Comparison of ENCODE assay signal across 26 mouse cellular contexts in genomic region chr1:131287267-131287666, GRCm38 (mm10). TPM values are rescaled to one million over a fixed set of nuclear protein-coding genes. Genes with fewer than 3 reads are reported as not detected.
DNase-seq lines count a peak whose midpoint lies in the region; ATAC-seq and TF ChIP-seq lines count a peak whose summit lies in the region.
"Had no signal": no experiment of that assay in that cellular context is flagged by ENCODE, and none has a peak within 500 bp of the region (broad histone marks: within the 10 kb centered on the region; RNA-seq: fewer than 3 reads in every experiment).

No protein-coding gene starts in this region.

- ATAC-seq in monocyte, adult 5-6 weeks (replicated peaks; ENCODE audit: insufficient number of reproducible peaks, low FRiP score, low TSS enrichment, poor library complexity, severe bottlenecking): peak; percentile 20
- ATAC-seq: forebrain, embryonic 13.5 days; hindbrain, embryonic 16.5 days; midbrain, embryonic 13.5 days had no signal

- H3K9ac ChIP-seq in liver, adult 2 months (ENCODE audit: low read depth, low read length): no peak overlapping the region
- H3K9ac ChIP-seq: embryonic facial prominence, embryonic 15.5 days; forebrain, embryonic 13.5 days; heart, embryonic 15.5 days; limb, embryonic 15.5 days; midbrain, embryonic 13.5 days; stomach, embryonic 15.5 days had no signal

- TF ChIP-seq CTCF in liver, adult 2 months (IDR thresholded peaks at IDR 0.05; ENCODE audit: low read depth, low read length): no peak
- no peak for TF ChIP-seq CTCF in bone marrow macrophage, adult 2 months (IDR thresholded peaks at IDR 0.05; ENCODE audit: low read depth, low read length)

- H3K36me3 ChIP-seq in liver, adult 2 months (ENCODE audit: control insufficient read depth, insufficient read depth, low read length): peaks cover 4% of the 10 kb centered on the region; the same call in 1 of the 2 replicates

- 53% methylated on average over 2 of the region's 2 CpGs for WGBS in liver, adult 2 months

- no peak for TF ChIP-seq POLR2A in liver, adult 2 months (IDR thresholded peaks at IDR 0.05; ENCODE audit: extremely low read depth, insufficient read depth, low read length)
- no peak for TF ChIP-seq POLR2A in bone marrow macrophage, adult 2 months (IDR thresholded peaks at IDR 0.05; ENCODE audit: borderline replicate concordance, low read depth, low read length)

- 0 out of 2 replicates have a peak overlapping the region, but pooled peaks have one; percentile 15 for H3K27ac ChIP-seq in liver, adult 2 months (replicated peaks; ENCODE audit: insufficient read depth, low read depth, low read length)
- peak overlapping the region; percentile 58 for H3K27ac ChIP-seq in bone marrow macrophage, adult 2 months (ENCODE audit: insufficient read depth, low read depth, low read length)
- H3K27ac ChIP-seq: embryonic facial prominence, embryonic 10.5 days; embryonic facial prominence, embryonic 15.5 days; forebrain, embryonic 13.5 days; heart, embryonic 15.5 days; limb, embryonic 10.5 days; limb, embryonic 15.5 days; midbrain, embryonic 13.5 days; stomach, embryonic 15.5 days had no signal

- no peaks in the 10 kb centered on the region for H3K27me3 ChIP-seq in liver, adult 2 months (ENCODE audit: control insufficient read depth, insufficient read depth, low read length)
- H3K27me3 ChIP-seq: embryonic facial prominence, embryonic 15.5 days; forebrain, embryonic 13.5 days; heart, embryonic 15.5 days; limb, embryonic 15.5 days; midbrain, embryonic 13.5 days; stomach, embryonic 15.5 days had no signal

- H3K4me3 ChIP-seq in liver, adult 2 months (ENCODE audit: insufficient read depth, low read depth, low read length): no peak overlapping the region
- H3K4me3 ChIP-seq in bone marrow macrophage, adult 2 months (ENCODE audit: insufficient read depth, low read length): no peak overlapping the region
- H3K4me3 ChIP-seq: embryonic facial prominence, embryonic 10.5 days; embryonic facial prominence, embryonic 15.5 days; forebrain, embryonic 13.5 days; heart, embryonic 15.5 days; limb, embryonic 10.5 days; limb, embryonic 15.5 days; midbrain, embryonic 13.5 days; stomach, embryonic 15.5 days had no signal

- no peak for DNase-seq in liver, adult 2 months (ENCODE audit: extremely low read depth, low read depth, low spot score)
- DNase-seq in liver: no peak
- DNase-seq in R1 (ENCODE audit: low read depth, low spot score): peak; percentile 20
- DNase-seq in kidney, adult 18-20 months: no peak
- DNase-seq in right cerebral cortex, postnatal 4 days: no peak
- DNase-seq: adrenal gland, adult 8-10 months; B cell, adult 2 months; cerebellum, adult 11-12 months; gastrocnemius, postnatal 10 days; kidney, adult 2 months; layer of hippocampus, postnatal 36 days; lung, adult 2 months; retina, postnatal 1 day; right cerebral cortex, postnatal 14 days; thymus, postnatal 14 days had no signal

- peaks cover 15% of the 10 kb centered on the region for H3K4me1 ChIP-seq in liver, adult 2 months (ENCODE audit: control insufficient read depth, insufficient read depth, low read length)
- H3K4me1 ChIP-seq in bone marrow macrophage, adult 2 months (ENCODE audit: control insufficient read depth, insufficient read depth, low read length): peaks cover 44% of the 10 kb centered on the region
- H3K4me1 ChIP-seq: embryonic facial prominence, embryonic 15.5 days; forebrain, embryonic 13.5 days; limb, embryonic 10.5 days; stomach, embryonic 15.5 days had no signal

- H3K79me2 ChIP-seq in liver, adult 2 months (ENCODE audit: control insufficient read depth, insufficient read depth, low read length): no peaks in the 10 kb centered on the region

RNA-seq across cellular contexts. Expression of gene Ikbke, which starts 7.9 kb away (rescaled TPM):
- 15.6 and 16.6 TPM in 2 replicates for total RNA-seq in liver, adult 2 months (2014; rRNA removed)
- 14.4 and 20.7 TPM in 2 replicates for polyA plus RNA-seq in liver, adult 2 months (2012; rRNA removed)
- 194 and 227 TPM in 2 replicates for polyA plus RNA-seq in bone marrow macrophage, adult 2 months (2012; ENCODE audit: insufficient read depth, insufficient read length, missing spikeins)
- 8.7 to 31.8 TPM (median 21.0 TPM) in 3 replicates for total RNA-seq in monocyte, adult 5-6 weeks (2017)

RNA-seq across cellular contexts. Expression of gene Rassf5, which starts 42.2 kb away (rescaled TPM):
- 3.4 and 5.6 TPM in 2 replicates for total RNA-seq in liver, adult 2 months (2014; rRNA removed)
- 6.1 and 8.4 TPM in 2 replicates for polyA plus RNA-seq in liver, adult 2 months (2012; rRNA removed)
- polyA plus RNA-seq in bone marrow macrophage, adult 2 months (2012; ENCODE audit: insufficient read depth, insufficient read length, missing spikeins): 49.4 and 49.6 TPM in 2 replicates
- total RNA-seq in monocyte, adult 5-6 weeks (2017): 231 to 259 TPM (median 238 TPM) in 3 replicates

Comparison
In these comparisons a context has a peak if more than half of its experiments do, and no peak if none do; other contexts are left out.
1. RNA of gene Rassf5, which starts 42.2 kb away (total RNA-seq): 231 to 259 TPM in monocyte, adult 5-6 weeks; 3.4 to 5.6 TPM in liver, adult 2 months; every median in the first group is over 10 times any median in the second.